Mouse (Mus musculus) liver, adult 2 months (tissue): ENCODE results near the gene Shox2. TPM values are rescaled to one million over a fixed set of nuclear protein-coding genes. Genes with fewer than 3 reads are reported as not detected.

Experiments
- DNase-seq: peaks from one replicate; pipeline ENCODE4 v3.0.0-alpha.2; 2011; ENCODE audit warnings: low read depth, low spot score; ENCODE audit errors: extremely low read depth
- H3K27ac ChIP-seq: fragments of 200-500 bp; replicated peaks from 2 replicates; pipeline ENCODE4 v1.5.1; 2012; ENCODE audit warnings: low read depth, mild to moderate bottlenecking, control low read depth, inconsistent platforms, low read length; ENCODE audit not compliant: insufficient read depth
- H3K27me3 ChIP-seq: fragments of 200-500 bp; 2 replicates; pipeline ENCODE4 v1.6.1; 2012; ENCODE audit warnings: mild to moderate bottlenecking, moderate library complexity, low read length, inconsistent platforms; ENCODE audit not compliant: control insufficient read depth, insufficient read depth
- H3K36me3 ChIP-seq: fragments of 200-500 bp; 2 replicates; pipeline ENCODE4 v1.6.1; 2012; ENCODE audit warnings: low read length, inconsistent platforms; ENCODE audit not compliant: control insufficient read depth, insufficient read depth
- H3K4me1 ChIP-seq: fragments of 200-500 bp; 2 replicates; pipeline ENCODE4 v1.6.1; 2011; ENCODE audit warnings: low read length; ENCODE audit not compliant: control insufficient read depth, insufficient read depth
- H3K4me3 ChIP-seq: fragments of 200-500 bp; 2 replicates; pipeline ENCODE4 v1.5.1; 2011; ENCODE audit warnings: low read depth, mild to moderate bottlenecking, control low read depth, low read length, moderate library complexity; ENCODE audit not compliant: insufficient read depth
- H3K79me2 ChIP-seq: fragments of 200-500 bp; 2 replicates; pipeline ENCODE4 v1.6.1; 2012; ENCODE audit warnings: inconsistent platforms, mild to moderate bottlenecking, low read length, moderate library complexity; ENCODE audit not compliant: control insufficient read depth, insufficient read depth
- H3K9ac ChIP-seq: fragments of 200-500 bp; 2 replicates; pipeline ENCODE4 v1.6.1; 2012; ENCODE audit warnings: low read depth, mild to moderate bottlenecking, control low read depth, inconsistent platforms, low read length
- CTCF ChIP-seq: fragments of 200-500 bp; IDR thresholded peaks from 2 replicates; pipeline ENCODE4 v1.5.1; 2011; ENCODE audit warnings: low read depth, low read length, control low read depth
- POLR2A ChIP-seq: fragments of 200-500 bp; IDR thresholded peaks from 2 replicates; pipeline ENCODE4 v1.6.1; 2011; ENCODE audit warnings: low read length, control low read depth; ENCODE audit not compliant: insufficient read depth; ENCODE audit errors: extremely low read depth
- WGBS: fragments of 180-500 bp; shearing (Covaris S2); methylation state at CpG from one replicate; pipeline ENCODE4 v1.1.7; 2018; 5-methylcytosine and 5-hydroxymethylcytosine counted together
- polyA plus RNA-seq: library from polyadenylated mRNA; depleted of rRNA; stranded (reverse); fragments of >200 nt; gene quantifications from 2 replicates; pipeline ENCODE4 v1.2.3, GENCODE M21; 2012
- total RNA-seq: library from RNA; depleted of rRNA; stranded (reverse); fragments of >200 nt; gene quantifications from 2 replicates; pipeline ENCODE4 v1.2.3, GENCODE M21; 2014

Shox2 gene
- total and polyA plus RNA-seq, 2 experiments, result not detected

DNA sequence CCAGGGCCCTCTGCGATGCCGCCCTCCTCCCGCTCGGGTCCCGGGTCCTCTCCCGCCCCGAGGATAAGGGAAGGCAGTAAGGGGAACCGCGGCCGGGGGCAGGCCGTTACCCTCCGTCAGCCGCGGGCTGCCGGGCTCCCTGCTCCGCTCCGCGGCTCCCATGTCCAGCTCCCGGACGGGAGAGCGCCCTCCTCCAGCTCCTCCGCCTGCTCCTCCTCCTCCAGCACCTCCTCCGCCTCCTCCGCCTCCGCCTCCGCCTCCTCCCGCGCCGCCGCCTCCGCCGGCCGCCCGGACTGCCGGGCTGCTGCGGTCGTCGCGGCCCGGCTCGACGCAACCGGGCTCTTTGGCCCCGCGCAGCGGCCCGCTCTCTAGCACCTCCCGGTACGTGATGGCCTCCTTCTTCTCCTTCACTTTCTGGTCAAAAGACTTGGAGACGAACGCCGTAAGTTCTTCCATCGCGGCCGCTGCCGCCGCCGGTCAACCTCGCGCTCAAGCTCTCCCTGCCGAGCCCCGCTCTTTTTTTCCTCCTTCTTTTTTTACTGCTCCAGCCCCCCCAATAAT lies 390 bp downstream of the Shox2 start, which contains the start of gene Rsrc1:
Gene Rsrc1, plus strand, starts transcription at position 290 of the 561 bp plus-strand sequence.
- peaks cover 6% of the 10 kb centered on the region; the same call in 1 of the 2 replicates for H3K79me2 ChIP-seq
- no peaks in the 10 kb centered on the region for H3K36me3 ChIP-seq
- under 1% methylated on average over 59 of the region's 62 CpGs for WGBS
- peaks cover 30% of the 10 kb centered on the region for H3K27me3 ChIP-seq
- peak within 1 kb of the TSS; percentile 59 for H3K4me3 ChIP-seq
- peaks cover 5% of the 10 kb centered on the region for H3K4me1 ChIP-seq
- H3K27ac ChIP-seq, result no peak within 1 kb of the TSS
- no peak for TF ChIP-seq CTCF
- no peak for TF ChIP-seq POLR2A
- DNase-seq, result peak; percentile 27
- H3K9ac ChIP-seq, result no peak within 1 kb of the TSS

DNA sequence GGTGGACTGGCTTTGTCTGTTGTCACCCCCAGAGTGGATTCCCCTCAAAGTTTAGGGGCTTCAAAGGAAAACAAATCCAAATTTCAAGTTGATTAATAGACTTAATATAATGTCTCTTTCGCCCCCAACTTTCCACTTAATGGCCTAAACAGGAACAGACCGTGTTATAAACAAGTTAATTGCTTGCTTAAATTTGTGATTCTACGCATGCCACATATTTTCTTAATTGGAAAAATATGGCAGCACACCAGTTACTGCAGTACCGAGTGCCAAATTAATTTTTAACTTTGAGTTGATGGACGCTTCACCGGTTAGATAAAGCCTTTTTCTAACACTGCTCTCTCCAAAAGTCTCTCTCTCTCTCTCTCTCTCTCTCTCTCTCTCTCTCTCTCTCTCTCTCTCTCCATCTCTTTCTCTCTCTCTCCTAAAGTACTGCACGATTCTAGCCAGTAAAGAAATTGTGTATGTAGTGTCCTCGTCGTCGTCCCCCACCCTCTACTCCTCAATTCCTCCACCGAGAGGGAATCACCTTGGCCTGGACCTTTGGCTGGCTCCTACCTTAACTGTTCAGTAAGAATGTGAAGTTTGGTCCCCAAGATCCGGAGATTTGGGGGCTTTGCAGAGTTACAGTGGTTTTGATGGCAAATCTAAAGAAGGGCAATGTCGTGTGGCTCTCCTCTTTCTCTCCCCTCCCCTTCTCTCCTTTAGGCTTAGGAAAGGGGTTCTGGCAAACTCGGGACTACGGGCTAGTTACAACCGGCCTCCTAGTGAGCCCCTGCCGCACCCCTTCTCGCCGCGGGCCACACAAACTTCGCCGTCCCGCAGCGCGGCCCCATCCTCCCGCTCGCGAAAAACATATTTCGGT lies 1.2 kb downstream of the Shox2 start:
- H3K27me3 ChIP-seq, result peaks cover 30% of the 10 kb centered on the region

GRCm38 (mm10) chr3:66979491-66979890 lies 2.1 kb downstream of the Shox2 start:
- Histone ChIP-seq H3K4me3 (no peak overlapping the region), H3K27me3 (peaks cover 31% of the 10 kb centered on the region), H3K79me2 (no peaks in the 10 kb centered on the region), H3K9ac (no peak overlapping the region), H3K4me1 (peaks cover 5% of the 10 kb centered on the region), H3K27ac (no peak overlapping the region), H3K36me3 (no peaks in the 10 kb centered on the region)
- no peak for DNase-seq
- WGBS, result 7% methylated on average over 9 of the region's 9 CpGs
- TF ChIP-seq POLR2A (no peak), CTCF (no peak)

More for the DNA sequence above, 1.2 kb downstream of the Shox2 start:
- 4% methylated on average over 29 of the region's 29 CpGs for WGBS
- H3K4me3 ChIP-seq, result peak overlapping the region; percentile 59; the same call in 1 of the 2 replicates
- H3K27ac ChIP-seq, result no peak overlapping the region
- H3K4me1 ChIP-seq, result peaks cover 5% of the 10 kb centered on the region
- TF ChIP-seq POLR2A (no peak), CTCF (no peak)
- no peaks in the 10 kb centered on the region for H3K79me2 ChIP-seq
- DNase-seq, result peak; percentile 22
- no peaks in the 10 kb centered on the region for H3K36me3 ChIP-seq
- no peak overlapping the region for H3K9ac ChIP-seq

- no peak for TF ChIP-seq CTCF
- WGBS, result 6% methylated on average over 45 of the region's 45 CpGs
- Histone ChIP-seq H3K27ac (no peak overlapping the region), H3K4me3 (no peak overlapping the region), H3K9ac (no peak overlapping the region), H3K36me3 (no peaks in the 10 kb centered on the region), H3K4me1 (peaks cover 5% of the 10 kb centered on the region), H3K27me3 (peaks cover 39% of the 10 kb centered on the region), H3K79me2 (no peaks in the 10 kb centered on the region)
- DNase-seq, result no peak
These were observed 2.9 kb downstream of the Shox2 start for GRCm38 (mm10) chr3:66978457-66979381.

DNA sequence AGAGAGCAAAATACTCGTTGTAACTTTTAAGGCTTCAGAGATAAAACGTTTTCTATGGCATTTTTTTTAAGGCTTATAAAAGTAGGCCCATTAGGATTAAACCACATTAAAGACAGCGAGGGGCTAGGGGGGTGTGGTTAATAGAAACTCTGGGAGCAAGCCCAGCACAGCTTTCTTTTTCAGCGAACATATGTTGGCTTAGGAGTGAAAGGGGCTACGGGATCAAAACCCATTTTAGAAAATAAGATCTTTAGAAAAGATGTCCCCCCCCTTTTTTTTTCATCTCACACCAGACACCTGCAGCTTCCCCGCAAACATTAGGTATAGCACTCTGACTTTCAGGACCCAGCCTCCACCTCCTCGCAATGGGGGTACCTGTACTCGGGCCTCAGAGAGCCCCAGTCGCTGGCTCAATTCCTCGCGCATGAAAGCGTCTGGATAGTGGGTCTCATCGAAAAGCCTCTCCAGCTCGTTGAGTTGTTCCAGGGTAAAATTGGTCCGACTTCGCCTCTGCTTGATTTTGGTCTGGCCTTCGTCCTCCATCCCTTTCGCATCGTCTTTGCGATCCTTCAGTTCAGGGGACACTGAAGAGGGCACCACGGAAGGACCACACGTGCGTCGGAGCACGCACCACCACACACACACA lies 3.6 kb downstream of the Shox2 start:
- Histone ChIP-seq H3K4me3 (no peak overlapping the region), H3K79me2 (no peaks in the 10 kb centered on the region), H3K27ac (no peak overlapping the region), H3K9ac (no peak overlapping the region), H3K27me3 (peaks cover 44% of the 10 kb centered on the region), H3K4me1 (peaks cover 5% of the 10 kb centered on the region), H3K36me3 (no peaks in the 10 kb centered on the region)
- DNase-seq, result no peak
- 4% methylated on average over 25 of the region's 25 CpGs for whole genome bisulfite sequencing
- TF ChIP-seq POLR2A, result no peak
- TF ChIP-seq CTCF, result no peak
